Mouse (Mus musculus) lung, postnatal 25 days (tissue): ENCODE results near the gene Syt13.

Experiments
- DNase-seq: peaks from one replicate; pipeline ENCODE4 v3.0.0; 2022; ENCODE audit warnings: low spot score

The Syt13 gene

GRCm38 (mm10) chr2:92914933-92915553 lies at the start of gene Syt13:
Gene Syt13 (plus strand): TSS chr2:92915098.
- DNase-seq, result peak; percentile 34

- no peak for DNase-seq
Observed at GRCm38 (mm10) chr2:92866616-92867015, 48.3 kb upstream of the Syt13 start.

GRCm38 (mm10) chr2:92870139-92870836 lies 44.6 kb upstream of the Syt13 start:
- no peak for DNase-seq

GRCm38 (mm10) chr2:92871093-92871686 lies 43.7 kb upstream of the Syt13 start:
- DNase-seq, result no peak

- DNase-seq, result no peak
Observed at GRCm38 (mm10) chr2:92872652-92873051, 42.2 kb upstream of the Syt13 start.

GRCm38 (mm10) chr2:92874592-92874991 lies 40.3 kb upstream of the Syt13 start:
- DNase-seq, result peak; percentile 51

- DNase-seq, result no peak
Observed at GRCm38 (mm10) chr2:92877488-92877887, 37.4 kb upstream of the Syt13 start.

- peak; percentile 24 for DNase-seq
Observed at GRCm38 (mm10) chr2:92883039-92883911, 31.6 kb upstream of the Syt13 start.

- peak; percentile 21 for DNase-seq
Observed at GRCm38 (mm10) chr2:92883912-92884243, 31.0 kb upstream of the Syt13 start.

- DNase-seq, result no peak
Observed at GRCm38 (mm10) chr2:92884976-92885375, 29.9 kb upstream of the Syt13 start.

- no peak for DNase-seq
Observed at GRCm38 (mm10) chr2:92886862-92887261, 28.0 kb upstream of the Syt13 start.

- no peak for DNase-seq
Observed at GRCm38 (mm10) chr2:92892524-92892923, 22.4 kb upstream of the Syt13 start.

GRCm38 (mm10) chr2:92903650-92904049 lies 11.2 kb upstream of the Syt13 start:
- no peak for DNase-seq

GRCm38 (mm10) chr2:92904307-92904859 lies 10.5 kb upstream of the Syt13 start:
- DNase-seq, result peak; percentile 52

- DNase-seq, result no peak
Observed at GRCm38 (mm10) chr2:92910371-92910770, 4.5 kb upstream of the Syt13 start.

- DNase-seq, result no peak
Observed at GRCm38 (mm10) chr2:92912312-92912711, 2.6 kb upstream of the Syt13 start.

- DNase-seq, result no peak
Observed at GRCm38 (mm10) chr2:92913295-92913694, 1.6 kb upstream of the Syt13 start.

- no peak for DNase-seq
Observed at GRCm38 (mm10) chr2:92915659-92916631, 1.0 kb downstream of the Syt13 start.

GRCm38 (mm10) chr2:92917405-92918142 lies 2.7 kb downstream of the Syt13 start:
- no peak for DNase-seq

GRCm38 (mm10) chr2:92920709-92921108 lies 5.8 kb downstream of the Syt13 start:
- no peak for DNase-seq
